Mouse (Mus musculus) C2C12 (cell line): Measurements from ENCODE around the gene Cpa5.

Experiments used
- CEBPB ChIP-seq: IDR thresholded peaks from one replicate; pipeline ENCODE4 v1.6.1; 2011; ENCODE audit warnings: low read depth, mild to moderate bottlenecking, control low read depth, moderate library complexity
- CTCF ChIP-seq: IDR thresholded peaks from one replicate; pipeline ENCODE4 v1.5.1; 2011; ENCODE audit not compliant: control insufficient read depth, insufficient read depth, insufficient read length
- FOSL1 ChIP-seq: IDR thresholded peaks from one replicate; pipeline ENCODE4 v1.8.0; 2011; ENCODE audit warnings: mild to moderate bottlenecking, low read length; ENCODE audit not compliant: poor library complexity, insufficient read depth, severe bottlenecking
- MAX ChIP-seq: IDR thresholded peaks from one replicate; pipeline ENCODE4 v1.6.1; 2011; ENCODE audit warnings: mild to moderate bottlenecking, control low read depth
- USF1 ChIP-seq: IDR thresholded peaks from one replicate; pipeline ENCODE4 v1.6.1; 2011; ENCODE audit warnings: low read depth, mild to moderate bottlenecking, control low read depth, moderate library complexity

GRCm38 (mm10) chr6:30572456-30573311 is 38.1 kb upstream of the Cpa5 start:
- TF ChIP-seq CTCF (no peak), MAX (no peak), USF1 (no peak), FOSL1 (no peak), CEBPB (no peak)
